Mouse (Mus musculus) cerebellum, postnatal 25 days (tissue): ENCODE results near the gene Snapin.
A peak's percentile ranks its signal among the peaks of the same experiment; 100 is the strongest.

Experiments used
- DNase-seq, 2 experiments: peaks; one replicate each; pipeline ENCODE4 v3.0.0; 2021; ENCODE audit warnings: mixed read lengths in 2 of 2

Snapin gene

GRCm38 (mm10) chr3:90503444-90503843 lies 12.6 kb upstream of the Snapin start:
- DNase-seq, result no peak

GRCm38 (mm10) chr3:90497597-90497996 lies 6.8 kb upstream of the Snapin start:
- no peak for DNase-seq

GRCm38 (mm10) chr3:90495850-90496525 lies 5.2 kb upstream of the Snapin start:
- no peak for DNase-seq

- DNase-seq, result peak in 1 of 2 experiments; percentile 62
Measured at GRCm38 (mm10) chr3:90493831-90494540, 3.2 kb upstream of the Snapin start.

GRCm38 (mm10) chr3:90491350-90491749 lies 517 bp upstream of the Snapin start:
- peak in 1 of 2 experiments; percentile 44 for DNase-seq

GRCm38 (mm10) chr3:90488576-90488975 lies 2.3 kb downstream of the Snapin start:
- DNase-seq, result no peak

GRCm38 (mm10) chr3:90486998-90487397 lies 3.8 kb downstream of the Snapin start:
- no peak for DNase-seq

GRCm38 (mm10) chr3:90475831-90476611 lies 14.8 kb downstream of the Snapin start, which contains the start of gene Ilf2:
Gene Ilf2 (plus strand): TSS chr3:90476126.
- DNase-seq, result peak; percentile 96

- peak in 1 of 2 experiments; percentile 23 for DNase-seq
Measured at GRCm38 (mm10) chr3:90475151-90475830, 15.5 kb downstream of the Snapin start.

- peak in 1 of 2 experiments; percentile 54 for DNase-seq
Measured at GRCm38 (mm10) chr3:90472213-90472612, 18.6 kb downstream of the Snapin start.

- DNase-seq, result no peak
Measured at GRCm38 (mm10) chr3:90467618-90468300, 23.1 kb downstream of the Snapin start.

GRCm38 (mm10) chr3:90466311-90466766 lies 24.5 kb downstream of the Snapin start:
- peak; percentile 55 to 71 for DNase-seq

- peak in 1 of 2 experiments; percentile 40 for DNase-seq
Measured at GRCm38 (mm10) chr3:90465686-90466310, 25.0 kb downstream of the Snapin start, which contains the start of gene Npr1. Gene Npr1 (minus strand): TSS chr3:90465866.

- DNase-seq, result peak; percentile 29 to 37
Measured at GRCm38 (mm10) chr3:90465081-90465685, 25.6 kb downstream of the Snapin start.

GRCm38 (mm10) chr3:90464552-90465080 lies 26.2 kb downstream of the Snapin start:
- DNase-seq, result no peak

GRCm38 (mm10) chr3:90462579-90462978 lies 28.3 kb downstream of the Snapin start:
- DNase-seq, result no peak

- no peak for DNase-seq
Measured at GRCm38 (mm10) chr3:90461935-90462334, 28.9 kb downstream of the Snapin start.

- no peak for DNase-seq
Measured at GRCm38 (mm10) chr3:90460315-90460714, 30.5 kb downstream of the Snapin start.

GRCm38 (mm10) chr3:90459727-90460126 lies 31.1 kb downstream of the Snapin start:
- no peak for DNase-seq

GRCm38 (mm10) chr3:90454931-90455330 lies 35.9 kb downstream of the Snapin start:
- DNase-seq, result no peak
